Mouse (Mus musculus) hindbrain, embryonic 11.5 days (tissue): ENCODE measurements around the gene Gm6169. TPM values are rescaled to one million over a fixed set of nuclear protein-coding genes. Genes with fewer than 3 reads are reported as not detected.

Source experiments
- ATAC-seq: fragments of 200-750 bp; cut with Nextera tagmentation; 2 replicates; pipeline ENCODE4 v1.8.0; 2017; ENCODE audit warnings: mild to moderate bottlenecking, moderate TSS enrichment, moderate library complexity; ENCODE audit not compliant: low FRiP score
- DNase-seq: peaks from one replicate; pipeline ENCODE4 v3.0.0-alpha.2; 2015; ENCODE audit warnings: low spot score
- H3K27ac ChIP-seq: fragments of 300-500 bp; sonication (generic); 2 replicates; pipeline ENCODE4 v1.5.1; 2014; ENCODE audit warnings: mild to moderate bottlenecking, low read depth, low read length
- H3K27me3 ChIP-seq: fragments of 300-500 bp; sonication (generic); 2 replicates; pipeline ENCODE4 v1.6.1; 2014; ENCODE audit warnings: mild to moderate bottlenecking, low read length, moderate library complexity, mixed read lengths; ENCODE audit not compliant: control insufficient read depth, insufficient read depth
- H3K36me3 ChIP-seq: fragments of 300-500 bp; sonication (generic); 2 replicates; pipeline ENCODE4 v1.6.1; 2014; ENCODE audit warnings: mild to moderate bottlenecking, low read length, moderate library complexity, mixed read lengths; ENCODE audit not compliant: control insufficient read depth, insufficient read depth
- H3K4me1 ChIP-seq: fragments of 300-500 bp; sonication (generic); replicated peaks from 2 replicates; pipeline ENCODE4 v1.6.1; 2014; ENCODE audit warnings: low read length, mixed read lengths; ENCODE audit not compliant: control insufficient read depth, insufficient read depth
- H3K4me2 ChIP-seq: fragments of 300-500 bp; sonication (generic); replicated peaks from 2 replicates; pipeline ENCODE4 v1.6.1; 2014; ENCODE audit warnings: mild to moderate bottlenecking, low read depth, low read length
- H3K4me3 ChIP-seq: fragments of 300-500 bp; sonication (generic); 2 replicates; pipeline ENCODE4 v1.5.1; 2014; ENCODE audit warnings: low read depth, low read length
- H3K9ac ChIP-seq: fragments of 300-500 bp; sonication (generic); 2 replicates; pipeline ENCODE4 v1.6.1; 2014; ENCODE audit warnings: low read depth, low read length
- H3K9me3 ChIP-seq: fragments of 300-500 bp; sonication (generic); 2 replicates; pipeline ENCODE4 v1.6.1; 2016; ENCODE audit warnings: low read length; ENCODE audit not compliant: control insufficient read depth
- WGBS: fragments of 180-500 bp; shearing (Covaris S2); extraction: QIAGEN DNeasy Blood & Tissue Kit; methylation state at CpG from one replicate; pipeline ENCODE4 v1.1.7; 2014; 5-methylcytosine and 5-hydroxymethylcytosine counted together
- polyA plus RNA-seq: library from polyadenylated mRNA; unstranded; fragments of >200 nt; fragmentation: Nextera tagmentation; extraction: Ambion mirVana; gene quantifications from 2 replicates; pipeline ENCODE4 v1.2.1, GENCODE M21; 2014

Gm6169 gene
- polyA plus RNA-seq, 1 experiment from 2014 or later = 1.6 TPM

GRCm38 (mm10) chr13:97051158-97051557, 47.9 kb downstream of the Gm6169 start:
- H3K27me3 ChIP-seq = no peaks in the 10 kb centered on the region
- no peak overlapping the region for H3K27ac ChIP-seq
- no peak overlapping the region for H3K4me3 ChIP-seq
- 85% methylated on average over 6 of the region's 6 CpGs for WGBS
- no peak for DNase-seq
- H3K4me2 ChIP-seq = no peak overlapping the region
- no peaks in the 10 kb centered on the region for H3K9me3 ChIP-seq
- no peak overlapping the region for H3K9ac ChIP-seq
- no peaks in the 10 kb centered on the region for H3K4me1 ChIP-seq
- ATAC-seq = no peak
- H3K36me3 ChIP-seq = no peaks in the 10 kb centered on the region

Other genes with a start within 250 kb of the Gm6169 start
- gene Gcnt4, start 174.5 kb downstream of the Gm6169 start, polyA plus RNA-seq = 0.14 and 0.17 TPM in 2 replicates
- gene 1700029F12Rik, start 64.9 kb downstream of the Gm6169 start, polyA plus RNA-seq = not detected in 2 replicates
- gene Fam169a, start 32.0 kb downstream of the Gm6169 start, polyA plus RNA-seq = 10.9 and 12.2 TPM in 2 replicates
- 35.2 and 39.1 TPM in 2 replicates for gene Gfm2, start 38.7 kb upstream of the Gm6169 start, polyA plus RNA-seq
- 67.1 and 71.0 TPM in 2 replicates for gene Nsa2, start 38.7 kb upstream of the Gm6169 start, polyA plus RNA-seq
- 26.6 and 28.7 TPM in 2 replicates for gene Hexb, start 99.1 kb upstream of the Gm6169 start, polyA plus RNA-seq
- 34.8 and 45.9 TPM in 2 replicates for gene Enc1, start 141.9 kb upstream of the Gm6169 start, polyA plus RNA-seq